8 mouse cellular contexts compared by ENCODE assay signal in the genomic region with DNA sequence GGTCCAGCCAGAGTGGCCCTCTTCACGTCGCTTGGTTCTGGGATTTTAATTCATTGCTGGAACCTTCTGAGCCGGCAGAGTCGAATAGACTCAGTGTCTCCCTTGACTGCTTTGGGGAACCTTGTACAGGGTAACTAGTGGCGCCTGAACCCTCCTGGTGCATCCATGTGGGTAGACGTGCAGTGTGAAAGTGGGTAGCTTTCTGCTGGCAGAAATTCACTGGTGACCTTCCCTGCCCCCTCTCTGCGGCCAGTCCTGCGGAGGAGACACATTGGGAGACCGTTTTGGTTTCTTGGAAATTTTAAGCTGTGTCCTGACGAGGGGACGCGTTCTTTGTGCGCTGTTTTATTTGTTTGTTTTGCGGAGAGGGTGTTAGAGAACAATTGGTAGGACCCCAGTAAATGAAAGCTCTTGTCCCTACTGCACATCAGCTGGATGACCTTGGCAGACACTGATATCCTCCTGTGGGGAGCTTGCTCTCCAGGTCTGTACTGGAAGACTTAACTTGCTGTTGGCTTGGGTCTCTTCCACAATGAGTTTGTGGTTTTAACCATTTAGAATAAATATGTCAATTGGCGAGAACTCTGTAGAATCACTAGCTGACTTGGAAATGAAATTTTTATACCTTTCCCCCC. TPM values are rescaled to one million over a fixed set of nuclear protein-coding genes. Genes with fewer than 3 reads are reported as not detected.
A peak's percentile ranks its signal among the peaks of the same experiment; 100 is the strongest.
DNase-seq lines count a peak whose midpoint lies in the region; ATAC-seq and TF ChIP-seq lines count a peak whose summit lies in the region.

No protein-coding gene starts in this region.

- no peak for TF ChIP-seq CTCF in ES-Bruce4 (IDR thresholded peaks at IDR 0.05; ENCODE audit: low read depth, low read length)

- H3K4me2 ChIP-seq in embryonic facial prominence, embryonic 12.5 days (replicated peaks) = peak overlapping the region; percentile 96
- H3K4me2 ChIP-seq in hindbrain, embryonic 11.5 days (replicated peaks; ENCODE audit: low read depth, low read length) = peak overlapping the region; percentile 97

- peak overlapping the region; percentile 72 for H3K4me3 ChIP-seq in ES-Bruce4 (ENCODE audit: low read depth, low read length)
- H3K4me3 ChIP-seq in embryonic facial prominence, embryonic 12.5 days = peak overlapping the region; percentile 75
- peak overlapping the region; percentile 72 for H3K4me3 ChIP-seq in hindbrain, embryonic 11.5 days (ENCODE audit: low read depth, low read length)

- peak overlapping the region; percentile 67 for H3K9ac ChIP-seq in ES-Bruce4 (ENCODE audit: low read depth, poor library complexity, severe bottlenecking)
- H3K9ac ChIP-seq in embryonic facial prominence, embryonic 12.5 days = peak overlapping the region; percentile 80
- H3K9ac ChIP-seq in hindbrain, embryonic 11.5 days (ENCODE audit: low read depth, low read length) = peak overlapping the region; percentile 89

- H3K27ac ChIP-seq in ES-Bruce4 (ENCODE audit: insufficient read depth, low read length) = no peak overlapping the region
- peak overlapping the region; percentile 79 for H3K27ac ChIP-seq in embryonic facial prominence, embryonic 12.5 days
- peak overlapping the region; percentile 84 for H3K27ac ChIP-seq in hindbrain, embryonic 11.5 days (ENCODE audit: low read depth, low read length)

- TF ChIP-seq POLR2A in ES-Bruce4 (IDR thresholded peaks at IDR 0.05; ENCODE audit: insufficient read depth, low read length) = no peak

- no peaks in the 10 kb centered on the region for H3K27me3 ChIP-seq in ES-Bruce4 (ENCODE audit: control insufficient read depth, insufficient read depth, low read length, poor library complexity, severe bottlenecking)
- no peaks in the 10 kb centered on the region for H3K27me3 ChIP-seq in embryonic facial prominence, embryonic 12.5 days
- no peaks in the 10 kb centered on the region for H3K27me3 ChIP-seq in hindbrain, embryonic 11.5 days (ENCODE audit: control insufficient read depth, insufficient read depth, low read length)

- no peaks in the 10 kb centered on the region for H3K36me3 ChIP-seq in ES-Bruce4 (ENCODE audit: control insufficient read depth, insufficient read depth, low read length, poor library complexity, severe bottlenecking)
- H3K36me3 ChIP-seq in embryonic facial prominence, embryonic 12.5 days = no peaks in the 10 kb centered on the region
- H3K36me3 ChIP-seq in hindbrain, embryonic 11.5 days (ENCODE audit: control insufficient read depth, insufficient read depth, low read length) = no peaks in the 10 kb centered on the region

- TF ChIP-seq EP300 in ES-Bruce4 (IDR thresholded peaks at IDR 0.05; ENCODE audit: insufficient read depth, low read depth, low read length) = no peak

- DNase-seq in heart, adult 18-20 months = peak; percentile 25 to 58
- DNase-seq in heart, postnatal 25 days (ENCODE audit: low spot score) = no peak
- peak; percentile 62 for DNase-seq in hindbrain, embryonic 11.5 days (ENCODE audit: low spot score)
- peak; percentile 15 for DNase-seq in lung, postnatal 14 days
- no peak for DNase-seq in thymus, postnatal 10 days (ENCODE audit: low spot score in 2 of 2)
- DNase-seq in spleen, adult 18-20 months = no peak

- no peaks in the 10 kb centered on the region for H3K4me1 ChIP-seq in ES-Bruce4 (ENCODE audit: control insufficient read depth, insufficient read depth, low read length)
- H3K4me1 ChIP-seq in embryonic facial prominence, embryonic 12.5 days = peaks cover 26% of the 10 kb centered on the region
- H3K4me1 ChIP-seq in hindbrain, embryonic 11.5 days (replicated peaks; ENCODE audit: control insufficient read depth, insufficient read depth, low read length) = 0 out of 2 replicates have a peak, but pooled peaks cover 6% of the 10 kb centered on the region

- ATAC-seq in embryonic facial prominence, embryonic 12.5 days (ENCODE audit: insufficient number of reproducible peaks, insufficient read depth, low FRiP score, low TSS enrichment) = peak; percentile 18
- ATAC-seq in hindbrain, embryonic 11.5 days (ENCODE audit: low FRiP score) = peak; percentile 41; the same call in 1 of the 2 replicates

- WGBS in embryonic facial prominence, embryonic 12.5 days = 3% methylated on average over 15 of the region's 15 CpGs
- 4% methylated on average over 15 of the region's 15 CpGs for WGBS in hindbrain, embryonic 11.5 days

- intact Hi-C loops in heart, postnatal 25 days (cut with DNase I) = loop anchor here (5.0 kb wide), 2 partner anchors 64 to 166 kb away; no protein-coding TSS in a partner anchor

- no peaks in the 10 kb centered on the region for H3K9me3 ChIP-seq in ES-Bruce4 (replicated peaks; ENCODE audit: control insufficient read depth, insufficient read depth, low read length, poor library complexity, severe bottlenecking)
- no peaks in the 10 kb centered on the region for H3K9me3 ChIP-seq in embryonic facial prominence, embryonic 12.5 days
- no peaks in the 10 kb centered on the region for H3K9me3 ChIP-seq in hindbrain, embryonic 11.5 days (ENCODE audit: control insufficient read depth, low read length)

RNA-seq across cellular contexts. Expression of a gene that starts 0.7 kb away (rescaled TPM):
- total RNA-seq in heart, adult 18-20 months (2021) = 10 to 100 TPM; 62.4 to 70.3 TPM
- total RNA-seq in heart, postnatal 25 days (2021) = 10 to 100 TPM; 56.3 to 58.1 TPM
- polyA plus RNA-seq in ES-Bruce4 (2011; ENCODE audit: insufficient read depth, insufficient read length, low read depth, missing spikeins) = 25.9 and 28.1 TPM in 2 replicates
- polyA plus RNA-seq in embryonic facial prominence, embryonic 12.5 days (2016; fragmentation: Nextera tagmentation; extraction: Ambion mirVana) = 31.0 and 32.5 TPM in 2 replicates
- polyA plus RNA-seq in hindbrain, embryonic 11.5 days (2014; fragmentation: Nextera tagmentation; extraction: Ambion mirVana) = 44.0 and 50.4 TPM in 2 replicates

Comparison
In these comparisons a context has a peak if more than half of its experiments do, and no peak if none do; other contexts are left out.
1. DNase-seq: peak in heart, adult 18-20 months (2 of 2), hindbrain, embryonic 11.5 days (single experiment) and lung, postnatal 14 days (single experiment); none in heart, postnatal 25 days (single experiment), thymus, postnatal 10 days (0 of 2) and spleen, adult 18-20 months (0 of 2).
2. Peak in every context shown above with its lines, with median percentiles within 50 percentile points of each other: H3K4me3 ChIP-seq and H3K9ac ChIP-seq.